Mouse (Mus musculus) ES-Bruce4 (cell line): ENCODE data around the gene Plxnb2.

Experiments used
- CTCF ChIP-seq: IDR thresholded peaks from one replicate; pipeline ENCODE4 v1.8.1; 2011; ENCODE audit warnings: low read depth, low read length
- EP300 ChIP-seq: IDR thresholded peaks from 2 replicates; pipeline ENCODE4 v1.6.1; 2011; ENCODE audit warnings: low read depth, low read length; ENCODE audit not compliant: insufficient read depth
- POLR2A ChIP-seq: IDR thresholded peaks from one replicate; pipeline ENCODE4 v1.8.1; 2011; ENCODE audit warnings: low read length; ENCODE audit not compliant: insufficient read depth

- no peak for TF ChIP-seq EP300
- TF ChIP-seq POLR2A, result no peak
- no peak for TF ChIP-seq CTCF
These were observed 35.6 kb downstream of the Plxnb2 start for GRCm38 (mm10) chr15:89144965-89145364.
